Mouse (Mus musculus) limb, embryonic 12.5 days (tissue): ENCODE data around the gene Plxdc2. TPM values are rescaled to one million over a fixed set of nuclear protein-coding genes. Genes with fewer than 3 reads are reported as not detected.

Experiments used
- ATAC-seq: fragments of 200-750 bp; cut with Nextera tagmentation; 2 replicates; pipeline ENCODE4 v1.8.0; 2017; ENCODE audit warnings: low read depth, moderate TSS enrichment; ENCODE audit not compliant: insufficient number of reproducible peaks, insufficient read depth, low FRiP score, low TSS enrichment
- H3K27ac ChIP-seq: fragments of 300-500 bp; sonication (generic); 2 replicates; pipeline ENCODE4 v1.5.1; 2016; ENCODE audit warnings: mild to moderate bottlenecking, moderate library complexity
- H3K27me3 ChIP-seq: fragments of 300-500 bp; sonication (generic); 2 replicates; pipeline ENCODE4 v1.6.1; 2016; ENCODE audit warnings: mild to moderate bottlenecking, moderate library complexity
- H3K36me3 ChIP-seq: fragments of 300-500 bp; sonication (generic); 2 replicates; pipeline ENCODE4 v1.6.1; 2016; ENCODE audit warnings: mild to moderate bottlenecking, moderate library complexity
- H3K4me1 ChIP-seq: fragments of 300-500 bp; sonication (generic); replicated peaks from 2 replicates; pipeline ENCODE4 v1.6.1; 2016
- H3K4me2 ChIP-seq: fragments of 300-500 bp; sonication (generic); 2 replicates; pipeline ENCODE4 v1.6.1; 2016; ENCODE audit warnings: mild to moderate bottlenecking, moderate library complexity
- H3K4me3 ChIP-seq: fragments of 300-500 bp; sonication (generic); replicated peaks from 2 replicates; pipeline ENCODE4 v1.5.1; 2016; ENCODE audit warnings: mild to moderate bottlenecking
- H3K9ac ChIP-seq: fragments of 300-500 bp; sonication (generic); replicated peaks from 2 replicates; pipeline ENCODE4 v1.6.1; 2016; ENCODE audit warnings: mild to moderate bottlenecking, moderate library complexity
- H3K9me3 ChIP-seq: fragments of 300-500 bp; sonication (generic); 2 replicates; pipeline ENCODE4 v1.6.1; 2016; ENCODE audit warnings: mild to moderate bottlenecking, moderate library complexity
- WGBS: fragments of 180-500 bp; shearing (Covaris S2); methylation state at CpG from one replicate; pipeline ENCODE4 v1.1.7; 2016; 5-methylcytosine and 5-hydroxymethylcytosine counted together
- polyA plus RNA-seq: library from polyadenylated mRNA; unstranded; fragments of >200 nt; fragmentation: Nextera tagmentation; extraction: Ambion mirVana; gene quantifications from 2 replicates; pipeline ENCODE4 v1.2.1, GENCODE M21; 2016

The Plxdc2 gene
- polyA plus RNA-seq, 1 experiment from 2014 or later: 23.1 TPM

DNA sequence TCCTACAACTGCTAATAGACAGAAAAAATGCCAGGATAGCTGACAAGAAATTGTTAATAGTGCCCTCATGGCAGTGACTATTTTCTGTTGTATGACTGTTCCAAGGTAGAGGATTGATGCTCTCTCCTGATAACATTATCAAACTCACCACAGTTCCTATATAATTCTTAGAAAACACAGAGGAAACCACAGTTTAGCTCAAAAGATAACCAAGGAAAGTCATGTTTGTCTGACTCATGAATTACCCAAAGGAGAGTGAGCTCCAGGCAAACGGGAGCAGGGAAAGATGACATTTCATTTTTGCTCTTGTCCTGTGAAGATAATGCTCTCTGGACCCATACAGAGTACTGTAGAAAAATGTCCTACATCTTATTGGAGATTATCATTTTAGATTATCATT lies 8.6 kb downstream of the Plxdc2 start:
- WGBS: 87% methylated on average over 1 of the region's 1 CpGs

DNA sequence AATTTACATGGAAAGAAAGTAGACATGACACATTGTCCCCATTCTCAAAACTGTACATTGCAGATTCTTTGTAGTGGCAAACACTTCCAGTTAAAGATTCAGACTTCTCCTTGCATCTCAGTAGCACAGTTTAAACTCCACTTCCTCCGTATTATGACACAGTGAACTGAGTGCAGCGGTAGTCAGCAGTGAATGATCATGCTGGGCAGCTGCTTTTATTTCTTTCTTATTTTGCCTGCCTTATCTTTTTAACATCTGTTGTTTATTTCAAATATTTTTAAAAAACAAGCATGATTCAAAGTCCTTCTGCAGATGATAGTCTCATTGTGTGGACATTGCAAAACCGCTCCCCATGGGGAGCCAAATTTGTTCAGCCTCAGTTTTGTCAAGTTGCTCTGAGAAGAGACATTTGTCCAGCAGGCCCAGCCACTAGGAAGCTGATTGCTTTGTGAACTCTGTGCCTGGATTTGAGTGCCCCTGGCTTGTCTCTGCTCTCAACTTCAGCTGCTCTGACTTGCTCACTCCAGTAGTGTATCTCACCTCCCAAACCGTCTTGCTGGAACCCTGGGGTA lies 9.8 kb downstream of the Plxdc2 start:
- no peak for ATAC-seq
- WGBS: 48% methylated on average over 4 of the region's 4 CpGs
- no peak overlapping the region for H3K4me3 ChIP-seq
- H3K27me3 ChIP-seq: no peaks in the 10 kb centered on the region
- no peaks in the 10 kb centered on the region for H3K9me3 ChIP-seq
- no peak overlapping the region for H3K9ac ChIP-seq
- H3K27ac ChIP-seq: no peak overlapping the region
- no peaks in the 10 kb centered on the region for H3K4me1 ChIP-seq
- no peaks in the 10 kb centered on the region for H3K36me3 ChIP-seq
- H3K4me2 ChIP-seq: no peak overlapping the region

More for the DNA sequence above, 8.6 kb downstream of the Plxdc2 start:
- no peak for ATAC-seq
- Histone ChIP-seq H3K4me1 (peaks cover 6% of the 10 kb centered on the region; the same call in 1 of the 2 replicates), H3K27ac (no peak overlapping the region), H3K9me3 (no peaks in the 10 kb centered on the region), H3K4me3 (no peak overlapping the region), H3K4me2 (no peak overlapping the region), H3K27me3 (no peaks in the 10 kb centered on the region), H3K36me3 (no peaks in the 10 kb centered on the region), H3K9ac (no peak overlapping the region)

GRCm38 (mm10) chr2:16370419-16370818 lies 14.3 kb downstream of the Plxdc2 start:
- H3K4me3 ChIP-seq: no peak overlapping the region
- no peak for ATAC-seq
- no peak overlapping the region for H3K9ac ChIP-seq

GRCm38 (mm10) chr2:16374288-16374687 lies 18.2 kb downstream of the Plxdc2 start:
- no peaks in the 10 kb centered on the region for H3K36me3 ChIP-seq
- H3K4me3 ChIP-seq: no peak overlapping the region
- H3K27ac ChIP-seq: no peak overlapping the region
- no peaks in the 10 kb centered on the region for H3K4me1 ChIP-seq
- H3K27me3 ChIP-seq: no peaks in the 10 kb centered on the region
- no peaks in the 10 kb centered on the region for H3K9me3 ChIP-seq
- H3K9ac ChIP-seq: no peak overlapping the region
- no peak for ATAC-seq
- no peak overlapping the region for H3K4me2 ChIP-seq

More at GRCm38 (mm10) chr2:16370419-16370818, 14.3 kb downstream of the Plxdc2 start:
- no peak overlapping the region for H3K4me2 ChIP-seq
- H3K9me3 ChIP-seq: no peaks in the 10 kb centered on the region
- H3K27ac ChIP-seq: no peak overlapping the region
- no peaks in the 10 kb centered on the region for H3K36me3 ChIP-seq
- no peaks in the 10 kb centered on the region for H3K4me1 ChIP-seq
- WGBS: 81% methylated on average over 1 of the region's 1 CpGs
- H3K27me3 ChIP-seq: no peaks in the 10 kb centered on the region

DNA sequence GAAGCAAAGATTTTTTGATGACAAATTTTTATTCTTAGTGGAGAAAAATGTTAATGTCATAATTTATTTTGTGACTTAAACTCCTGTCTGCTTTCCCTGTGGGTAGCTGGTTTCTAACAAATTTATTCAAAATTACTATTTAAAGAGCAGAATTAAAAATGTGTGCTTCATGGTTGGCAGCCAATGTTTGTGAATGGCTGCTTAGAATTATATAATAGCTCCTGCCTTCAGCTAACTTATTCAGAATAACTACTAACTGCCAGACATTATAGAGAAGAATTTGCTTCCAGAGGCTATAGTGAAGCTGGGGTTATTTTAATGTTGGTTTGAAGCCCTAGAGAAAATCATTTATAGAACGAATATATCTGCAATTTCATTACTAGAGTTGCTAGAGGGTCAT lies 30.1 kb downstream of the Plxdc2 start:
- H3K4me2 ChIP-seq: no peak overlapping the region
- 72% methylated on average over 1 of the region's 1 CpGs for WGBS
- ATAC-seq: no peak
- no peak overlapping the region for H3K27ac ChIP-seq
- no peak overlapping the region for H3K4me3 ChIP-seq
- no peaks in the 10 kb centered on the region for H3K36me3 ChIP-seq
- no peaks in the 10 kb centered on the region for H3K4me1 ChIP-seq
- H3K27me3 ChIP-seq: no peaks in the 10 kb centered on the region
- H3K9me3 ChIP-seq: no peaks in the 10 kb centered on the region
- H3K9ac ChIP-seq: no peak overlapping the region

- Histone ChIP-seq H3K9me3 (no peaks in the 10 kb centered on the region), H3K4me1 (no peaks in the 10 kb centered on the region), H3K27me3 (no peaks in the 10 kb centered on the region), H3K36me3 (no peaks in the 10 kb centered on the region), H3K27ac (no peak overlapping the region), H3K4me2 (no peak overlapping the region), H3K9ac (no peak overlapping the region), H3K4me3 (no peak overlapping the region)
- no peak for ATAC-seq
These were observed 30.6 kb downstream of the Plxdc2 start for GRCm38 (mm10) chr2:16386692-16387091.

DNA sequence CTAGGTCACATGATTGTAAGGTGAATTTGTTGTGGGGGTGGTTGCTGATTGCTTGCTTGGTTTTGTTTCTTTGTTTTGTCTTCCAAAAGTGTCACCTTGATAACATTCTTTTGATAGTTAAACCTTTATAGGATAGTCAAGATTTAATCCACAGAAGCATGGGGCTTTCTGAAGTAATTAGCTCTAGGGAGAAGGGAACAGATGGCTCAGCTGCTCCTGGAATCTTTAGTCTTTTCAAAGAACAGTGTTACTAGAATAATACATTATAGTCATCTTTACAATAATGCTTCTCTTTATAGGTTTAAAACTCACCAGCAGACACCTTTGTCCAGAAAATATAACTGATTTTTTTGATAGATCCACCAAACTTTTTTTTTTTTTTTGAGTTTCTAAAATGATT lies 31.7 kb downstream of the Plxdc2 start:
- Histone ChIP-seq H3K4me3 (no peak overlapping the region), H3K36me3 (no peaks in the 10 kb centered on the region), H3K4me2 (no peak overlapping the region), H3K9me3 (no peaks in the 10 kb centered on the region), H3K27me3 (no peaks in the 10 kb centered on the region), H3K9ac (no peak overlapping the region), H3K27ac (no peak overlapping the region), H3K4me1 (no peaks in the 10 kb centered on the region)
- ATAC-seq: no peak

GRCm38 (mm10) chr2:16397501-16397900 lies 41.4 kb downstream of the Plxdc2 start:
- WGBS: 90% methylated on average over 3 of the region's 3 CpGs
- H3K27me3 ChIP-seq: no peaks in the 10 kb centered on the region
- no peak overlapping the region for H3K4me2 ChIP-seq
- H3K36me3 ChIP-seq: no peaks in the 10 kb centered on the region
- no peak overlapping the region for H3K9ac ChIP-seq
- H3K9me3 ChIP-seq: no peaks in the 10 kb centered on the region
- ATAC-seq: no peak
- no peaks in the 10 kb centered on the region for H3K4me1 ChIP-seq
- H3K4me3 ChIP-seq: no peak overlapping the region
- no peak overlapping the region for H3K27ac ChIP-seq

- H3K9me3 ChIP-seq: no peaks in the 10 kb centered on the region
- 93% methylated on average over 1 of the region's 1 CpGs for WGBS
- H3K27me3 ChIP-seq: no peaks in the 10 kb centered on the region
- H3K36me3 ChIP-seq: no peaks in the 10 kb centered on the region
- H3K4me2 ChIP-seq: no peak overlapping the region
- H3K4me1 ChIP-seq: no peaks in the 10 kb centered on the region
- no peak for ATAC-seq
- no peak overlapping the region for H3K4me3 ChIP-seq
- no peak overlapping the region for H3K27ac ChIP-seq
- H3K9ac ChIP-seq: no peak overlapping the region
These were observed 41.9 kb downstream of the Plxdc2 start for GRCm38 (mm10) chr2:16398006-16398405.

GRCm38 (mm10) chr2:16398896-16399295 lies 42.8 kb downstream of the Plxdc2 start:
- 75% methylated on average over 10 of the region's 10 CpGs for whole genome bisulfite sequencing
- ATAC-seq: no peak

DNA sequence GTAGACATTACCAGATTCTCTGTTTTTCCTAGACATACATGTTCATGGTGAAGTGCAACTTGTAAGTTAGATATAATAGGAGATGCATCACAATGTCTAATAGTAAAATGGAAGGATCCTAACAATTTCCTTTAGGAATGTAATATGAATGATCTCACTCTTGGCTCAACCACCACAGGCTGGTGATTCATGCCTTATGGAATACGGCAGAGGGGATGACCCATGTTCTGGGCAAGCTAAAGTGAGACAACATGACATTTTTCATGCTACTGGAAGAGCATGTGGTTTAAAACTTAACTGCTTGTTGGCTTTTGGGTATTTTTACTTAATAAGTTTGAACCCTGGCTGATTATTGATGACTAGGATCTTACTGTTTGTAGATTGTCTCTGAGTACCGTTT lies 50.4 kb downstream of the Plxdc2 start:
- H3K27me3 ChIP-seq: no peaks in the 10 kb centered on the region
- H3K4me2 ChIP-seq: no peak overlapping the region
- H3K4me1 ChIP-seq: no peaks in the 10 kb centered on the region
- H3K36me3 ChIP-seq: no peaks in the 10 kb centered on the region
- no peak overlapping the region for H3K4me3 ChIP-seq
- no peak overlapping the region for H3K27ac ChIP-seq
- H3K9me3 ChIP-seq: no peaks in the 10 kb centered on the region
- 74% methylated on average over 2 of the region's 2 CpGs for WGBS
- no peak overlapping the region for H3K9ac ChIP-seq
- no peak for ATAC-seq

More at GRCm38 (mm10) chr2:16398896-16399295, 42.8 kb downstream of the Plxdc2 start:
- Histone ChIP-seq H3K27ac (no peak overlapping the region), H3K9ac (no peak overlapping the region), H3K27me3 (no peaks in the 10 kb centered on the region), H3K4me1 (no peaks in the 10 kb centered on the region), H3K4me2 (no peak overlapping the region), H3K9me3 (no peaks in the 10 kb centered on the region), H3K4me3 (no peak overlapping the region), H3K36me3 (no peaks in the 10 kb centered on the region)

GRCm38 (mm10) chr2:16414340-16414976 lies 58.4 kb downstream of the Plxdc2 start:
- Histone ChIP-seq H3K4me1 (no peaks in the 10 kb centered on the region), H3K9ac (no peak overlapping the region), H3K9me3 (no peaks in the 10 kb centered on the region), H3K4me3 (no peak overlapping the region), H3K27me3 (no peaks in the 10 kb centered on the region), H3K4me2 (no peak overlapping the region), H3K36me3 (no peaks in the 10 kb centered on the region), H3K27ac (no peak overlapping the region)
- ATAC-seq: no peak
- whole genome bisulfite sequencing: 34% methylated on average over 3 of the region's 3 CpGs
